Mouse (Mus musculus) embryonic fibroblast, embryonic 13.5 days (primary cell): Measurements from ENCODE around the gene Zfp3.

ENCODE experiments used
- CTCF ChIP-seq: IDR thresholded peaks from 2 replicates; pipeline ENCODE4 v1.5.1; 2011; ENCODE audit warnings: mild to moderate bottlenecking, control low read depth, low read length, moderate library complexity, borderline replicate concordance; ENCODE audit not compliant: insufficient read depth
- POLR2A ChIP-seq: IDR thresholded peaks from 2 replicates; pipeline ENCODE4 v1.6.1; 2011; ENCODE audit warnings: low read depth, mild to moderate bottlenecking, control low read depth, low read length, moderate library complexity

- TF ChIP-seq CTCF, result no peak
- TF ChIP-seq POLR2A, result no peak
Measured at GRCm38 (mm10) chr11:70790874-70791551, 27.0 kb downstream of the Zfp3 start.
